Mouse (Mus musculus) midbrain, embryonic 11.5 days (tissue): ENCODE measurements around the gene Atp12a. TPM values are rescaled to one million over a fixed set of nuclear protein-coding genes. Genes with fewer than 3 reads are reported as not detected.

ENCODE experiments used
- ATAC-seq: fragments of 200-750 bp; cut with Nextera tagmentation; 2 replicates; pipeline ENCODE4 v1.8.0; 2017; ENCODE audit warnings: moderate TSS enrichment, moderate library complexity; ENCODE audit not compliant: low FRiP score
- DNase-seq: peaks from one replicate; pipeline ENCODE4 v3.0.0; 2015; ENCODE audit warnings: low spot score; ENCODE audit errors: missing footprints
- H3K27ac ChIP-seq: fragments of 300-500 bp; sonication (generic); 2 replicates; pipeline ENCODE4 v1.5.1; 2014; ENCODE audit warnings: low read depth, low read length
- H3K27me3 ChIP-seq: fragments of 300-500 bp; sonication (generic); 2 replicates; pipeline ENCODE4 v1.6.1; 2014; ENCODE audit warnings: mild to moderate bottlenecking, low read length, moderate library complexity, mixed read lengths; ENCODE audit not compliant: control insufficient read depth, insufficient read depth
- H3K36me3 ChIP-seq: fragments of 300-500 bp; sonication (generic); 2 replicates; pipeline ENCODE4 v1.6.1; 2014; ENCODE audit warnings: mild to moderate bottlenecking, low read length, moderate library complexity, mixed read lengths; ENCODE audit not compliant: control insufficient read depth, insufficient read depth
- H3K4me1 ChIP-seq: fragments of 300-500 bp; sonication (generic); 2 replicates; pipeline ENCODE4 v1.6.1; 2014; ENCODE audit warnings: low read length; ENCODE audit not compliant: control insufficient read depth, insufficient read depth
- H3K4me2 ChIP-seq: fragments of 300-500 bp; sonication (generic); 2 replicates; pipeline ENCODE4 v1.6.1; 2014; ENCODE audit warnings: mild to moderate bottlenecking, moderate library complexity
- H3K4me3 ChIP-seq: fragments of 300-500 bp; sonication (generic); 2 replicates; pipeline ENCODE4 v1.5.1; 2014; ENCODE audit warnings: low read depth, low read length
- H3K9ac ChIP-seq: fragments of 300-500 bp; sonication (generic); 2 replicates; pipeline ENCODE4 v1.6.1; 2014; ENCODE audit warnings: low read length
- H3K9me3 ChIP-seq: fragments of 300-500 bp; sonication (generic); 2 replicates; pipeline ENCODE4 v1.6.1; 2016; ENCODE audit warnings: low read length; ENCODE audit not compliant: control insufficient read depth
- WGBS: fragments of 180-500 bp; shearing (Covaris S2); extraction: QIAGEN DNeasy Blood & Tissue Kit; methylation state at CpG from one replicate; pipeline ENCODE4 v1.1.7; 2014; 5-methylcytosine and 5-hydroxymethylcytosine counted together
- polyA plus RNA-seq: library from polyadenylated mRNA; unstranded; fragments of >200 nt; fragmentation: Nextera tagmentation; extraction: Ambion mirVana; gene quantifications from 2 replicates; pipeline ENCODE4 v1.2.1, GENCODE M21; 2014

The Atp12a gene
- polyA plus RNA-seq, 1 experiment from 2014 or later, result 0.10 TPM

DNA sequence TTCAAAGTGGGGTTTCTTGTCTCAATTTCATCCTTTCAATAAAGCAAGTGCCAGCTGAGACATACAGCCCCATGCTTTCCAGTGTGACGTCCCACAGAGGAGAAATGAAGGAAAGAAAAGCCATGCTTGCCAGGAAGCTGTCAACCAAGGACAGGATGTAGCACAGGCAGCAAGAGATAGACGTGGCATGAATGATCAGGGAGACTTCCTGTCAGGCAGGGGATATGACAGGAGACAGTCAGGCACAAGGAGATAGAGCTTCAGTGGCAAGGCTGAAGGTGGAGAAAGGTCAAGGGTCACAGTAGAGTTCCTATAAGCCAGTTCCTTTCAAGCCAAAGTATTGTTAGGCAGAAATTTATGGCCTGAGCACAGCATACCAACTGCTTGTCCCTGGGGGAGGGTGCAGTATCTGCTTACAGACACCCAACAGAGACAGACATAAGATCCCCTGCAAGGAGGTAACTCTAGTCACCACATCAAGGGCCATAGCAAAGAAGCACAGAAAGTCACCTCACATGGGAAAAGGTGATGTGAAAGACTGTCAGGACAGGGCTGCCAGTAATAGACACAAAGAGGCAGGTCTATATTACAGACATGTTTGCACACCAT lies 28.9 kb downstream of the Atp12a start:
- Histone ChIP-seq H3K4me2 (no peak overlapping the region), H3K27ac (no peak overlapping the region), H3K4me1 (no peaks in the 10 kb centered on the region), H3K4me3 (no peak overlapping the region), H3K9me3 (no peaks in the 10 kb centered on the region), H3K36me3 (no peaks in the 10 kb centered on the region), H3K27me3 (no peaks in the 10 kb centered on the region), H3K9ac (no peak overlapping the region)
- DNase-seq (no peak), ATAC-seq (no peak)
- 45% methylated on average over 2 of the region's 2 CpGs for WGBS

DNA sequence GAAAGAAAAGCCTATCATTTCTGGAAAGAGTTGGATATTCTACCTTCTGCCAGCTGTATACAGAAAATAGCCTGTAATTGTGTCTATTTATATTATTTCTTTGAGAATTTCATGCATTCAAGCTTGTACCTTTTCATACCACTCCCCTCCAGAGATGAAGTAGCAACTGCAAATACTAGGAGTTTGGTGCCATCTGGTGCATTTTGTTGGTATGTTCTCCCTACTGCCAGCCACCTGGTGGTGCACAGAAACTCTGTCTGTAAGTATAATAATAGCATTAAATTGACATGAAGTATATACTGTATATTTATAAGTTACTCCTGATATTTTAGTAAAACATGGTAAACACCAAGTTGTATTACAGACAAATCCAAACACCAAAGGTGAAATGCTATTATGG lies 33.1 kb downstream of the Atp12a start:
- H3K4me2 ChIP-seq, result no peak overlapping the region
- H3K9ac ChIP-seq, result no peak overlapping the region
- no peak overlapping the region for H3K4me3 ChIP-seq
- no peaks in the 10 kb centered on the region for H3K27me3 ChIP-seq
- DNase-seq, result no peak
- H3K27ac ChIP-seq, result no peak overlapping the region
- no peaks in the 10 kb centered on the region for H3K4me1 ChIP-seq
- H3K36me3 ChIP-seq, result no peaks in the 10 kb centered on the region
- no peak for ATAC-seq
- H3K9me3 ChIP-seq, result no peaks in the 10 kb centered on the region

GRCm38 (mm10) chr14:56402311-56403071 lies 37.6 kb downstream of the Atp12a start, which contains the start of gene Rnf17:
Gene Rnf17 (plus strand): TSS chr14:56402581.
- Histone ChIP-seq H3K4me3 (no peak within 1 kb of the TSS), H3K9me3 (no peaks in the 10 kb centered on the region), H3K4me1 (no peaks in the 10 kb centered on the region), H3K27ac (no peak within 1 kb of the TSS), H3K27me3 (no peaks in the 10 kb centered on the region), H3K9ac (no peak within 1 kb of the TSS), H3K4me2 (peak within 1 kb of the TSS; percentile 20; the same call in 1 of the 2 replicates), H3K36me3 (no peaks in the 10 kb centered on the region)
- ATAC-seq (no peak), DNase-seq (peak; percentile 76)
- WGBS, result 73% methylated on average over 34 of the region's 34 CpGs

- WGBS, result 94% methylated on average over 2 of the region's 2 CpGs
- Histone ChIP-seq H3K9me3 (no peaks in the 10 kb centered on the region), H3K36me3 (no peaks in the 10 kb centered on the region), H3K4me2 (no peak overlapping the region), H3K4me3 (no peak overlapping the region), H3K4me1 (no peaks in the 10 kb centered on the region), H3K9ac (no peak overlapping the region), H3K27me3 (no peaks in the 10 kb centered on the region), H3K27ac (no peak overlapping the region)
- no peak for ATAC-seq
- peak; percentile 70 for DNase-seq
Measured at GRCm38 (mm10) chr14:56403072-56403375, 38.2 kb downstream of the Atp12a start.

Other genes with a start within 250 kb of the Atp12a start
- gene Gzme, start 244.4 kb upstream of the Atp12a start, polyA plus RNA-seq, result not detected in 2 replicates
- not detected in 2 replicates for gene Gzmd, start 232.5 kb upstream of the Atp12a start, polyA plus RNA-seq
- not detected in 2 replicates for gene Gzmg, start 205.5 kb upstream of the Atp12a start, polyA plus RNA-seq
- gene Gzmn, start 190.5 kb upstream of the Atp12a start, polyA plus RNA-seq, result not detected in 2 replicates
- gene Gzmf, start 153.7 kb upstream of the Atp12a start, polyA plus RNA-seq, result not detected in 2 replicates
- not detected in 2 replicates for gene Gzmc, start 130.4 kb upstream of the Atp12a start, polyA plus RNA-seq
- not detected in 2 replicates for gene Gzmb, start 102.8 kb upstream of the Atp12a start, polyA plus RNA-seq
- gene Rnf17, start 37.5 kb downstream of the Atp12a start, polyA plus RNA-seq, result 1.3 and 2.1 TPM in 2 replicates
- gene Cenpj, start 210.4 kb downstream of the Atp12a start, polyA plus RNA-seq, result 24.4 and 26.6 TPM in 2 replicates
- gene Parp4, start 210.6 kb downstream of the Atp12a start, polyA plus RNA-seq, result 1.3 and 1.5 TPM in 2 replicates